Mouse (Mus musculus): ENCODE measurements around the gene Slc27a4.

GRCm38 (mm10) chr2:29787104-29787917 is 15.1 kb upstream of the Slc27a4 start, which contains the start of gene Coq4:
- no peak for TF ChIP-seq CTCF (IDR thresholded peaks at IDR 0.05; ENCODE audit: low read depth, low read length)
- TF ChIP-seq POLR2A (IDR thresholded peaks at IDR 0.05; ENCODE audit: insufficient read depth, low read length), result peak; percentile 76
- 0 out of 2 replicates have a peak, but pooled peaks have one; percentile 41 for TF ChIP-seq EP300 (IDR thresholded peaks at IDR 0.05; ENCODE audit: insufficient read depth, low read depth, low read length)

Measured in ES-Bruce4 (cell line).